12 mouse cellular contexts compared by ENCODE assay signal in genomic region chr2:28012367-28012766, GRCm38 (mm10).
"Had no signal": no experiment of that assay in that cellular context is flagged by ENCODE, and none has a peak within 500 bp of the region (broad histone marks: within the 10 kb centered on the region; RNA-seq: fewer than 3 reads in every experiment).

No protein-coding gene starts in this region.

- H3K36me3 ChIP-seq: midbrain, embryonic 12.5 days; neural tube, embryonic 13.5 days had no signal

- H3K27me3 ChIP-seq: limb, embryonic 13.5 days; midbrain, embryonic 12.5 days; neural tube, embryonic 13.5 days had no signal

- DNase-seq: kidney, adult 18-20 months; kidney, postnatal 14 days; layer of hippocampus, adult 9-11 months; layer of hippocampus, postnatal 36 days; lung, adult 18-20 months; retina, postnatal 1 day; right cerebral cortex, postnatal 14 days; thymus, postnatal 4 days had no signal

- H3K9me3 ChIP-seq: limb, embryonic 13.5 days; midbrain, embryonic 12.5 days; neural tube, embryonic 13.5 days had no signal

- H3K4me2 ChIP-seq: limb, embryonic 13.5 days; midbrain, embryonic 12.5 days; neural tube, embryonic 13.5 days had no signal

- H3K27ac ChIP-seq: limb, embryonic 13.5 days; midbrain, embryonic 12.5 days; neural tube, embryonic 13.5 days had no signal

- H3K4me3 ChIP-seq: limb, embryonic 13.5 days; midbrain, embryonic 12.5 days; neural tube, embryonic 13.5 days had no signal

- H3K9ac ChIP-seq: limb, embryonic 13.5 days; midbrain, embryonic 12.5 days; neural tube, embryonic 13.5 days had no signal

- ATAC-seq: midbrain, embryonic 16.5 days had no signal
